Mouse (Mus musculus): Measurements from ENCODE around the gene Gadd45g. TPM values are rescaled to one million over a fixed set of nuclear protein-coding genes. Genes with fewer than 3 reads are reported as not detected.

The Gadd45g gene
- polyA plus RNA-seq, 1 experiment from 2014 or later = 57.1 TPM

DNA sequence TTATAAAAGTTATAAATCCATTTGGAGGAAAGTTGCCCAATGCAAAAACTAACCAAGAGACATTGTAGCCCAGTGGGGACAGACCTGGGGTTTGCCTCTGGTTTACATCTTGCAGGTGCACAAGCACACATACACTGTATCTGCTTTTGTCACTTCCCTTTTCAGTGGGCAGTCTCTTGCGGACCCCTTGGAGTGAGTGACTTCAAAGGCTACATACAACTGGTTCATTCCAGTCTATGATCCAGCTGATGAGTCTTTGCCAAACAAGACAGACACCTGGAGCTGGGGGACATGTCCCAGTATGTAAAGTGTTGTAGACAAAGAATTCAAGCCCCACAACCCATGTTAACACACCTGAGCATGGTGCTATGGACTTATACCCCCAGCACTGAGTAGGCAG lies 4.1 kb downstream of the Gadd45g start:
- H3K9me3 ChIP-seq (replicated peaks; ENCODE audit: control insufficient read depth, low read length) = no peaks in the 10 kb centered on the region
- H3K4me2 ChIP-seq (ENCODE audit: low read depth, low read length) = no peak overlapping the region
- peaks cover 5% of the 10 kb centered on the region for H3K27me3 ChIP-seq (ENCODE audit: control insufficient read depth, insufficient read depth, low read length)
- H3K4me3 ChIP-seq (ENCODE audit: low read depth, low read length) = no peak overlapping the region
- DNase-seq (ENCODE audit: low spot score) (no peak), ATAC-seq (replicated peaks; ENCODE audit: insufficient number of reproducible peaks, low FRiP score, low TSS enrichment, low read depth) (no peak)
- H3K27ac ChIP-seq (replicated peaks; ENCODE audit: low read depth, low read length) = no peak overlapping the region
- no peaks in the 10 kb centered on the region for H3K36me3 ChIP-seq (replicated peaks; ENCODE audit: control insufficient read depth, insufficient read depth, low read depth, low read length)
- whole genome bisulfite sequencing = 89% methylated on average over 1 of the region's 1 CpGs
- H3K9ac ChIP-seq (replicated peaks; ENCODE audit: low read length) = no peak overlapping the region
- peaks cover 14% of the 10 kb centered on the region for H3K4me1 ChIP-seq (ENCODE audit: control insufficient read depth, insufficient read depth, low read length)

- Histone ChIP-seq H3K27ac (replicated peaks; ENCODE audit: low read depth, low read length) (no peak overlapping the region), H3K9me3 (replicated peaks; ENCODE audit: control insufficient read depth, low read length) (no peaks in the 10 kb centered on the region), H3K4me3 (ENCODE audit: low read depth, low read length) (no peak overlapping the region), H3K9ac (replicated peaks; ENCODE audit: low read length) (no peak overlapping the region), H3K4me2 (ENCODE audit: low read depth, low read length) (no peak overlapping the region), H3K27me3 (ENCODE audit: control insufficient read depth, insufficient read depth, low read length) (peaks cover 5% of the 10 kb centered on the region), H3K4me1 (ENCODE audit: control insufficient read depth, insufficient read depth, low read length) (peaks cover 14% of the 10 kb centered on the region), H3K36me3 (replicated peaks; ENCODE audit: control insufficient read depth, insufficient read depth, low read depth, low read length) (no peaks in the 10 kb centered on the region)
- 25% methylated on average over 7 of the region's 7 CpGs for WGBS
- DNase-seq (ENCODE audit: low spot score) (peak; percentile 50), ATAC-seq (replicated peaks; ENCODE audit: insufficient number of reproducible peaks, low FRiP score, low TSS enrichment, low read depth) (no peak)
Observed at GRCm38 (mm10) chr13:51852560-51853190, 6.2 kb downstream of the Gadd45g start.

DNA sequence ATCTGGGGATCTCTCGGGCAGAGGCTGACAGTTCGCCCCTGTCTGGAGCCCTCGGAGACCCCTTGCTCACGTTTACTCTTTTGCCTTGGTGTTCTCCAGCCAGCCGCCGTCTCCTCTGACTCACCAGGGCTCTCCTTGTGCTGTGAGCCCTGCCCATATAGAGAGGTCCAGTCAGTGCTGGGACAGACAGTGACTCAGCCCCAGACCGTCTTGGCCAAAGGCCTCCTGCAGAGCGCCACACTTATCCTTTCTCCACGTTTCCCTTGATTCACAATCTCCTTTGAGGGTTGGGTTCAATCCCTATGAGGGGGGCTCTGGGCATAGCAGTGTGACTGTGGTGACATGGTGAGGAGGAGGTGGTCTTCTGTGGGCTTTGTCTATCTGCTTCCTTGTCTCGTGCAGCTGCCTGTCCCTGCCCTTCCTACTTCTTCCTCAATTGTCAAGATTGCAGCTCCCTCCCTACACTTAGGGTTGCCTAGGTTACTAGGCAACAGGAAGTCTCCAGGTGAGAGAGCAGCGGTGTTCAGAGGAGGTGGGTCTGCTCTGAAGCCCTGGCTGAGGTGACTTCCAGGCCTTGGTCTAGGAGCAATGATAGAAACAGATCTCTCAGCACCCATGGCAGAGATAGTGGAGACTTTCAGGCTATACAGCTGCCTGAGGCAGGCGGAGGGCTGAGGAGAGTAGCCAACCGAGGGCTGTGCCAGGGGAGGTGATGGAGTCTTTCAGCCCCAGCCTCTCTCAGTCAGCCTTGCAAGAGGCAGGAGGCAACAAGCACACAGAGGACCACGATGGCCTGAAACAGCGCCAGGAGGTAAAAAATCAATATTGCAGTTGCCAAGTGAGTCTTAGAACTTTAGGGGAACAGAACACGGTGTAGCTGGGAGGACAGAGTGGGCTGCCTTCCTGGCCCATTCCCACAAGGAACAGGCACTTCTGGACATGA lies 7.1 kb downstream of the Gadd45g start:
- no peaks in the 10 kb centered on the region for H3K9me3 ChIP-seq (replicated peaks; ENCODE audit: control insufficient read depth, low read length)
- no peak for DNase-seq (ENCODE audit: low spot score)
- 20% methylated on average over 16 of the region's 16 CpGs for WGBS
- no peak overlapping the region for H3K4me3 ChIP-seq (ENCODE audit: low read depth, low read length)
- 0 out of 2 replicates have a peak, but pooled peaks have one; percentile 24 for ATAC-seq (replicated peaks; ENCODE audit: insufficient number of reproducible peaks, low FRiP score, low TSS enrichment, low read depth)
- H3K27me3 ChIP-seq (ENCODE audit: control insufficient read depth, insufficient read depth, low read length) = peaks cover 5% of the 10 kb centered on the region
- H3K9ac ChIP-seq (replicated peaks; ENCODE audit: low read length) = no peak overlapping the region
- H3K27ac ChIP-seq (replicated peaks; ENCODE audit: low read depth, low read length) = no peak overlapping the region
- no peaks in the 10 kb centered on the region for H3K36me3 ChIP-seq (replicated peaks; ENCODE audit: control insufficient read depth, insufficient read depth, low read depth, low read length)
- no peak overlapping the region for H3K4me2 ChIP-seq (ENCODE audit: low read depth, low read length)
- H3K4me1 ChIP-seq (ENCODE audit: control insufficient read depth, insufficient read depth, low read length) = peaks cover 12% of the 10 kb centered on the region

DNA sequence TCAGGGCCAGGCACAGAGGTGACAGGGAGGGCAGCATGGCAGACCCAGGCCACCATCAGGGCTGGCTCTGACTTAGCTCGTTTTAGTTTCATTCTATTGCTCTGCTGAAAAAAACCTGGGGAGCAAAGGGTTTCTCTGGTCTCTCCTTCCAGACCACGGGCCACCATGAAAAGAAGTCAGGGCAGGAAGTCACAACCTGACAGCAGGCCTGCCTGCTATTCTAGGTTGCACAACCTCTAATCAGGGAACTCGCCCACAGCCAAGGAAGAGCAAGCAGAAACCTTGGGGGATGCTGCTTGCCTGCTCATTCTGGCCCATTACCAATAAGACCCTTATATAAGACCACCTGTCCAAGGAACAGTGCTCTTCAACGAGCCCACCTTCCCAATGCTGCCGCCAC lies 9.1 kb downstream of the Gadd45g start:
- Histone ChIP-seq H3K36me3 (replicated peaks; ENCODE audit: control insufficient read depth, insufficient read depth, low read depth, low read length) (no peaks in the 10 kb centered on the region), H3K9ac (replicated peaks; ENCODE audit: low read length) (no peak overlapping the region), H3K4me1 (ENCODE audit: control insufficient read depth, insufficient read depth, low read length) (peaks cover 4% of the 10 kb centered on the region), H3K4me2 (ENCODE audit: low read depth, low read length) (no peak overlapping the region), H3K27me3 (ENCODE audit: control insufficient read depth, insufficient read depth, low read length) (peaks cover 3% of the 10 kb centered on the region; the same call in 1 of the 2 replicates), H3K9me3 (replicated peaks; ENCODE audit: control insufficient read depth, low read length) (no peaks in the 10 kb centered on the region), H3K27ac (replicated peaks; ENCODE audit: low read depth, low read length) (no peak overlapping the region), H3K4me3 (ENCODE audit: low read depth, low read length) (no peak overlapping the region)
- DNase-seq (ENCODE audit: low spot score) = no peak
- 83% methylated on average over 5 of the region's 5 CpGs for WGBS
- no peak for ATAC-seq (replicated peaks; ENCODE audit: insufficient number of reproducible peaks, low FRiP score, low TSS enrichment, low read depth)

- Histone ChIP-seq H3K27ac (replicated peaks; ENCODE audit: low read depth, low read length) (no peak overlapping the region), H3K27me3 (ENCODE audit: control insufficient read depth, insufficient read depth, low read length) (peaks cover 3% of the 10 kb centered on the region; the same call in 1 of the 2 replicates), H3K36me3 (replicated peaks; ENCODE audit: control insufficient read depth, insufficient read depth, low read depth, low read length) (no peaks in the 10 kb centered on the region), H3K9ac (replicated peaks; ENCODE audit: low read length) (no peak overlapping the region), H3K9me3 (replicated peaks; ENCODE audit: control insufficient read depth, low read length) (no peaks in the 10 kb centered on the region), H3K4me2 (ENCODE audit: low read depth, low read length) (no peak overlapping the region), H3K4me3 (ENCODE audit: low read depth, low read length) (no peak overlapping the region), H3K4me1 (ENCODE audit: control insufficient read depth, insufficient read depth, low read length) (peaks cover 4% of the 10 kb centered on the region)
- ATAC-seq (replicated peaks; ENCODE audit: insufficient number of reproducible peaks, low FRiP score, low TSS enrichment, low read depth) (no peak), DNase-seq (ENCODE audit: low spot score) (no peak)
- WGBS = 12% methylated on average over 5 of the region's 5 CpGs
Observed at GRCm38 (mm10) chr13:51857156-51857555, 10.7 kb downstream of the Gadd45g start.

- peaks cover 3% of the 10 kb centered on the region; the same call in 1 of the 2 replicates for H3K27me3 ChIP-seq (ENCODE audit: control insufficient read depth, insufficient read depth, low read length)
- H3K36me3 ChIP-seq (replicated peaks; ENCODE audit: control insufficient read depth, insufficient read depth, low read depth, low read length) = no peaks in the 10 kb centered on the region
- WGBS = 61% methylated on average over 4 of the region's 4 CpGs
- H3K4me2 ChIP-seq (ENCODE audit: low read depth, low read length) = no peak overlapping the region
- no peaks in the 10 kb centered on the region for H3K9me3 ChIP-seq (replicated peaks; ENCODE audit: control insufficient read depth, low read length)
- DNase-seq (ENCODE audit: low spot score) (no peak), ATAC-seq (replicated peaks; ENCODE audit: insufficient number of reproducible peaks, low FRiP score, low TSS enrichment, low read depth) (no peak)
- H3K9ac ChIP-seq (replicated peaks; ENCODE audit: low read length) = no peak overlapping the region
- no peak overlapping the region for H3K4me3 ChIP-seq (ENCODE audit: low read depth, low read length)
- H3K27ac ChIP-seq (replicated peaks; ENCODE audit: low read depth, low read length) = no peak overlapping the region
- peaks cover 4% of the 10 kb centered on the region for H3K4me1 ChIP-seq (ENCODE audit: control insufficient read depth, insufficient read depth, low read length)
Observed at GRCm38 (mm10) chr13:51858475-51858874, 12.0 kb downstream of the Gadd45g start.

DNA sequence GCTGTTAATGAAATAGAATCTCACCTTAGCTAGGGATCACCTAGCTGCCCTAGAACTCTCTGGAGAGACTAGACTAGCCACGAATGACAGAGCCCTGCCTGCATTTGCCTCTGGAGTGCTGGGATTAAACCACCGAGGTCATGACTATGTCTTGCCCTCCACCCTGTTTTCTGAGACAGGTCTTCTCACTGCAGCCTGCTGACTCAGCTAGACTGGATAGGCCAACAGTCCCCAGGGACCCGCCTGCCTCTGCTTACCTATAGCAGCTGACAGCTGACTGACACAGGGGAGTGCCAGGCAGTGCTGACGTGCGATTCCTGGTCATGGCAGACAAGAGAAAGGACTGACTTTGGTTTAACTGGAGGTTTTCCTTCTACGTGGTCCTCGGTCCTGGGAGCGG lies 12.7 kb downstream of the Gadd45g start:
- Histone ChIP-seq H3K4me3 (ENCODE audit: low read depth, low read length) (no peak overlapping the region), H3K4me2 (ENCODE audit: low read depth, low read length) (no peak overlapping the region), H3K36me3 (replicated peaks; ENCODE audit: control insufficient read depth, insufficient read depth, low read depth, low read length) (no peaks in the 10 kb centered on the region), H3K27ac (replicated peaks; ENCODE audit: low read depth, low read length) (no peak overlapping the region), H3K9ac (replicated peaks; ENCODE audit: low read length) (no peak overlapping the region), H3K9me3 (replicated peaks; ENCODE audit: control insufficient read depth, low read length) (no peaks in the 10 kb centered on the region), H3K27me3 (ENCODE audit: control insufficient read depth, insufficient read depth, low read length) (no peaks in the 10 kb centered on the region), H3K4me1 (ENCODE audit: control insufficient read depth, insufficient read depth, low read length) (no peaks in the 10 kb centered on the region; the same call in 1 of the 2 replicates)
- 79% methylated on average over 8 of the region's 8 CpGs for WGBS
- DNase-seq (ENCODE audit: low spot score) (no peak), ATAC-seq (replicated peaks; ENCODE audit: insufficient number of reproducible peaks, low FRiP score, low TSS enrichment, low read depth) (no peak)

- Histone ChIP-seq H3K4me1 (ENCODE audit: control insufficient read depth, insufficient read depth, low read length) (no peaks in the 10 kb centered on the region; the same call in 1 of the 2 replicates), H3K4me3 (ENCODE audit: low read depth, low read length) (no peak overlapping the region), H3K36me3 (replicated peaks; ENCODE audit: control insufficient read depth, insufficient read depth, low read depth, low read length) (no peaks in the 10 kb centered on the region), H3K9me3 (replicated peaks; ENCODE audit: control insufficient read depth, low read length) (no peaks in the 10 kb centered on the region), H3K4me2 (ENCODE audit: low read depth, low read length) (no peak overlapping the region), H3K27me3 (ENCODE audit: control insufficient read depth, insufficient read depth, low read length) (no peaks in the 10 kb centered on the region), H3K9ac (replicated peaks; ENCODE audit: low read length) (no peak overlapping the region), H3K27ac (replicated peaks; ENCODE audit: low read depth, low read length) (no peak overlapping the region)
- DNase-seq (ENCODE audit: low spot score) (no peak), ATAC-seq (replicated peaks; ENCODE audit: insufficient number of reproducible peaks, low FRiP score, low TSS enrichment, low read depth) (no peak)
- WGBS = 50% methylated on average over 3 of the region's 3 CpGs
Observed at GRCm38 (mm10) chr13:51859798-51860197, 13.3 kb downstream of the Gadd45g start.

All from embryonic facial prominence, embryonic 11.5 days (tissue).